Mouse (Mus musculus) left cerebral cortex, postnatal 14 days (tissue): ENCODE data around the gene Tlr8. TPM values are rescaled to one million over a fixed set of nuclear protein-coding genes. Genes with fewer than 3 reads are reported as not detected.

ENCODE experiments used
- DNase-seq, 2 experiments: peaks; one replicate each; pipeline ENCODE4 v3.0.0; 2021 to 2022; ENCODE audit warnings: low spot score in 2 of 2, mixed read lengths in 1 of 2
- intact Hi-C: fragments of 180-260 bp; cut with DNase I; formaldehyde crosslinking; loops from one replicate; pipeline ENCODE4 v1.15.1; 2025
- total RNA-seq, 2 experiments: library from RNA; stranded (reverse); gene quantifications; 2 replicates each; pipeline ENCODE4 v1.2.3; 2021

The Tlr8 gene
- total RNA-seq, 2 experiments from 2014 or later, result 0.13 TPM

DNA sequence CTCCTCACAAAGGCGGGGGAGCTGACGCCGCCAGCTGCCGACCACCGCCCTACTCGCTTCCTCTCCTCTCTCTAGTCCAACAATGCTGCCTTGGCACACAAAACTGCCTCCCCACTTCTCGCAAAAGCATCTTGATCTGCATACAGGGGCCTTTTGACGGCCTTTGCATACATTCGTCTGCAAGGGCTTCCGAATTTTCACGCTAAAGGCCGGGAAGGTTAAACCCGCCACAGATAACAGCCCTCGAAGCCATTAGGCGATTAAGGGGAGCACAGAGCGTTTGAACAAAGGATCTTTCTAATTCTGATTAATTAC lies 55.7 kb downstream of the Tlr8 start:
- DNase-seq, result peak; percentile 28 to 43
- intact Hi-C loops, result loop anchor here (10.0 kb wide), 3 partner anchors 104 to 544 kb away; no protein-coding TSS in a partner anchor

DNA sequence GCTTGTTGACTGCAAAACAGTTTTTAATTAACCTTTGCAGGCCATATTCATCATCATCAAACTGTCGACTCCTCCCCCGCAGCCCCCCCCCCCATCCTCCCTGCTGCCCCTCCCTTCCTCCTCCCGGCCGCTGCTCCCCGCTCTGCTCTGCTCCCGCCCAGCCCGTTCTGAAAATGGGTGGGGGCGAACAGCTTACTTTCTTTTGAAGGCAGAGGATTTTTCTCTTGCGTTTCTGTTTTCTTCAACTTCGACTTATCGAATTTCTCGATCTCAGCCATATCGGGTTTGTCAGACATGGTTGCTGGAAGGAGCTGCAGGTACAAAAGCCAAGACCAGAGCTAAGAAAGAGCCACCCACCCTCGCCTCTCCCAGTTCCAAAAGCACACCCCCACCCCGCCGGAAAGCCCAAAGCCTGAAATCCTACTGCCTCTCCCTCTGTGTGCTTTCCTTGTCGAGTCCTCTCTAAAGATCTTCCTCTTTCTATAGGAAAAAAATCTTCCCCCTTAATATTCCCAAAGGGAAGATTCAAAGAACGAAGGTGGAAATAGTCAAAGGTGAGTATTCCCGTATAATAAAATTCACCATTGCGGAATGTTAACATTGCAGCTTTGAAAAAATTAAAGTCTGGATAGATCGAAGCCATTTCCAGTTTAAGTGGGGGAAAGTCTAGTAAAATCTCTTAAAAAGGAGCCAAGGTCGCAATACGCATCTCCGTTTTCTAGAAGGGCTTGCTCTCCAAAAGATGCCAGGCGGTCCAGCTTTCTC lies 56.2 kb downstream of the Tlr8 start:
- intact Hi-C loops, result loop anchor here (10.0 kb wide), 3 partner anchors 103 to 543 kb away; no protein-coding TSS in a partner anchor

DNA sequence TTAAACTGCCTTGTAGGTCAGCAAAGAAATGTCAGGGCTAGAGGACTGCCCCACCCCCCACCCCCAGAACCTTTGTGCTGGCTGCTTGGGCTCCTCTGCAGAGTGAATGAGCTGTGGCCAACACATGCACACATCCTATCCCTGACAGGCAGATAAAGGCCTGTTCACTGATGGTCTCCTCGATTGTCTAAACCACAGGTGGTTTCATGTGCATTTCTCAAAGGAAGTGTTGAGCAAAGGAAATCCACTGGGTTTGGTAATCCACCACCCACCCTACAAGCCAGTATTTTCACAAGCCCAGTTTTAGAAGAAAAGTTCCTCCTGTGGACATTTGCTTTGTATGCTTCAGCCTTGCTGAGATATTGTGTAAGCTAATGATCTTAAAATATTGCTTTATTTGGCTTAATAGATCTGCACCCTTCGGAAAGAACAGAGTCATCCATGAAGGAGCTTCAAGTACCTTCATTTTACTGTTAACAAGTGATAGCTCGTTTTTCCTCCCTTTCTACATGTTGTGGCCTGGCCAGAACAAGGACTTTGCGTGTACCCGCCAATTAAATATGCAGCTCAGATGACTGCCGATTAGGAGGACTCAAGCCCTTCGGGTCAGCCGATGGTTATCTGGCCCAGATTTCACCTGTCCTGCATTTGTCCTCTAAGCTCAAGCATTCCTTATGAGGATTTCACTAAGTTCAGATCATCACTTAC lies 58.2 kb downstream of the Tlr8 start:
- no peak for DNase-seq
- intact Hi-C loops, result loop anchor here (10.0 kb wide), 3 partner anchors 101 to 541 kb away; no protein-coding TSS in a partner anchor

More for the DNA sequence above, 56.2 kb downstream of the Tlr8 start:
- DNase-seq, result peak in 1 of 2 experiments; percentile 6

DNA sequence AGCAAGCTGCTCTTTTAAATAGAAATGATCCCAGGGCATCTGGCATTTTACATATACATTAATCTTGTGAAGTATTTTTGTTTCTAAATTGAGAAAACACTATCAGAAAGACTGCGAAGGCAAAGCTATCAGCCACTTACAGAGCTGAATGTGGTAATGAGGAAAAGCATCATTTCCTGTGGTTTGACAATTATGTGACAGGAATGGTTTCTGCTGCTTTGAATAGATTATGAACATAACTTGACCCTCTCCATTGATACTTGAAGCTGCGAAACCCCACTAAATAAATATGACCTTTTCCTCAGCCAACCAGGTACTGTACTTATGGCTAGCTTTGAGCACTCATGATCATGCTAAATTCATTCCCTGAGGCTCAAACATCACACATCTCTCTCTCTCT lies 62.8 kb downstream of the Tlr8 start:
- no peak for DNase-seq
- intact Hi-C loops, result loop anchor here (10.0 kb wide), 3 partner anchors 97 to 537 kb away; no protein-coding TSS in a partner anchor

DNA sequence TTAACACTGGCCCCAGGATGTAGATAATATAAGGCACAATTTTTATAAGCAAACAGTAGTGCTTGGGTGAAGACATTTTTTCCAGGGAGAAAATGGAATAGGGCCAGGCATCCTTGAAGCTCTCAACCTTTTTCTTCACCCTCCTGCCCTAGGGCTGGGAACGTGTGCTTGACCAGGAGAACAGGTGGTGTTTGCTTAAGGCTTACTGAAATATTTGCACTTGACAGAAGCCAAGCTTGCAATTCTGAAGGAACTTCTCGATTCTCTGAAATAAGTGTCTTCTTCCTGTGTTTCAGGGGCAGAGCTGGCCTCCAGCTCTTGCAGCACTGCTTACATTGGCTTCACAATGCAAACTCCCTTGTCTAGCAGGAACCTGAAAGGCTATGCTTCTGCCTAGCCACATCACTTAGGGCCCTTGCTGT lies 68.9 kb downstream of the Tlr8 start:
- DNase-seq, result no peak
- intact Hi-C loops, result no loop called here

Other genes starting within 250 kb of the Tlr8 start
- gene Tmsb4x, start 55.0 kb downstream of the Tlr8 start, total RNA-seq, result 1,000 to 10,000 TPM; 1,077 to 1,206 TPM
- gene Tlr7, start 66.2 kb upstream of the Tlr8 start, total RNA-seq, result 1 to 10 TPM; 3.0 to 4.3 TPM
- 10 to 100 TPM; 23.1 to 27.6 TPM for gene Prps2, start 118.4 kb upstream of the Tlr8 start, total RNA-seq